Mouse (Mus musculus) midbrain, embryonic 15.5 days (tissue): ENCODE data around the gene Lyzl4. TPM values are rescaled to one million over a fixed set of nuclear protein-coding genes. Genes with fewer than 3 reads are reported as not detected.

Source experiments
- ATAC-seq: fragments of 200-750 bp; cut with Nextera tagmentation; replicated peaks from 2 replicates; pipeline ENCODE4 v1.8.0; 2017; ENCODE audit warnings: moderate TSS enrichment
- H3K27ac ChIP-seq: fragments of 300-500 bp; sonication (generic); 2 replicates; pipeline ENCODE4 v1.5.1; 2015; ENCODE audit warnings: mild to moderate bottlenecking, inconsistent platforms
- H3K27me3 ChIP-seq: fragments of 300-500 bp; sonication (generic); replicated peaks from 2 replicates; pipeline ENCODE4 v1.6.1; 2015; ENCODE audit warnings: inconsistent platforms
- H3K36me3 ChIP-seq: fragments of 300-500 bp; sonication (generic); replicated peaks from 2 replicates; pipeline ENCODE4 v1.6.1; 2015; ENCODE audit warnings: inconsistent platforms
- H3K4me1 ChIP-seq: fragments of 300-500 bp; sonication (generic); 2 replicates; pipeline ENCODE4 v1.6.1; 2015; ENCODE audit warnings: inconsistent platforms
- H3K4me2 ChIP-seq: fragments of 300-500 bp; sonication (generic); 2 replicates; pipeline ENCODE4 v1.6.1; 2015; ENCODE audit warnings: inconsistent platforms, mild to moderate bottlenecking, moderate library complexity
- H3K4me3 ChIP-seq: fragments of 300-500 bp; sonication (generic); 2 replicates; pipeline ENCODE4 v1.5.1; 2015; ENCODE audit warnings: mild to moderate bottlenecking, inconsistent platforms
- H3K9ac ChIP-seq: fragments of 300-500 bp; sonication (generic); 2 replicates; pipeline ENCODE4 v1.6.1; 2015; ENCODE audit warnings: mild to moderate bottlenecking, inconsistent platforms
- H3K9me3 ChIP-seq: fragments of 300-500 bp; sonication (generic); 2 replicates; pipeline ENCODE4 v1.6.1; 2016; ENCODE audit warnings: inconsistent platforms
- WGBS: fragments of 180-500 bp; shearing (Covaris S2); methylation state at CpG from one replicate; pipeline ENCODE4 v1.1.7; 2015; ENCODE audit warnings: mixed read lengths; 5-methylcytosine and 5-hydroxymethylcytosine counted together
- polyA plus RNA-seq: library from polyadenylated mRNA; unstranded; fragments of >200 nt; fragmentation: Nextera tagmentation; extraction: Ambion mirVana; gene quantifications from 2 replicates; pipeline ENCODE4 v1.2.1, GENCODE M21; 2015

Gene Lyzl4
- polyA plus RNA-seq: 0.18 and 0.27 TPM in 2 replicates

DNA sequence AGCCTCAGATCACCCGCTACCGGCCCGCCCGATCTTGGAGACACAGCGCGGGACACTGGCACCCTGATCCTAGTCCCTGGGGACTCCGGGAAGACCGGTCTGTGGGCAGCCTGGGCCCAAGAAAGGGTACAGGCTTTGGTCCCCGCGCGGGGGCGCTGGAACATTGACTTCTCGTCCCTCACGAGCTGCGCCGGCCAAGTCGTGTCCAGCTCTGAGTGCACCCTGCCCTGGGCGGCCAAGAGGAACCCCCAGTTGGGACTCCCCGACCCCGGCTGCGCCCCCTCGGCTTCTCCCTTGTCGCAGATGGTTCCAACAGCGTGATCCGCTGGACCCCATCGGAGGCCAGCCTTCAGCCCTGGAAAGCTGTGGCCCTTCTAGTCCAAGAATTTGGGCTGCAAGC lies at the start of gene Lyzl4:
Gene Lyzl4, minus strand, starts transcription at position 96 of the 400 bp plus-strand sequence.
- H3K9me3 ChIP-seq: no peaks in the 10 kb centered on the region
- peaks cover 20% of the 10 kb centered on the region for H3K4me1 ChIP-seq
- H3K27ac ChIP-seq: no peak within 1 kb of the TSS
- peak within 1 kb of the TSS; percentile 50 for H3K4me3 ChIP-seq
- under 1% methylated on average over 26 of the region's 26 CpGs for WGBS
- peak within 1 kb of the TSS; percentile 49 for H3K9ac ChIP-seq
- ATAC-seq: peak; percentile 65
- peak within 1 kb of the TSS; percentile 92 for H3K4me2 ChIP-seq
- no peaks in the 10 kb centered on the region for H3K36me3 ChIP-seq
- peaks cover 48% of the 10 kb centered on the region for H3K27me3 ChIP-seq

GRCm38 (mm10) chr9:121690734-121691133 lies 48.8 kb upstream of the Lyzl4 start:
- peak; percentile 57 for ATAC-seq
- Histone ChIP-seq H3K9ac (no peak overlapping the region), H3K27me3 (no peaks in the 10 kb centered on the region), H3K36me3 (peaks cover 14% of the 10 kb centered on the region), H3K4me2 (peak overlapping the region; percentile 45), H3K4me1 (peaks cover 26% of the 10 kb centered on the region), H3K4me3 (no peak overlapping the region), H3K27ac (peak overlapping the region; percentile 86), H3K9me3 (no peaks in the 10 kb centered on the region)
- 59% methylated on average over 7 of the region's 7 CpGs for WGBS

DNA sequence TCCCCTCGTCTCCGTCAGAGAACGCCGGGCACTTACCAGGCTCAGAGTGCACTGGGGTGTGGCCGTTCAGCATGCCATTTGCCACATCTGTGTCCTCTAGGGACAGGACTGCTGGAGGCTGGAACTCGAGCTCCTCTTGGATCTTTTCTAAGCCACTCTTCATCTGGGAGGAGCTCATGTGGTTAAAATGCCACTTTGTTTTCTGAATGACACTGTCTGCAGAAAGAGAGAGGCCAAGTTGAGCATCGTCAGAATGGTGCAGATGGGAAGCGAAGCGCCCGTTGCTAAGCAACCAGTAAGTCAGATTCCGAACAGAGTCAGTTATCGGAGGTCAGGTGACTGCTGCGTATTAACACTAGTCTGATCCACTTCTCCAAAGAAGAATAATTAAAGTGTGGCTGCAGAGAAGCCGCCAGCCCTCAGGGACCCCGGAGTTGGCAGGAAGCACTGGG lies 48.3 kb upstream of the Lyzl4 start:
- ATAC-seq: peak; percentile 93
- 24% methylated on average over 15 of the region's 15 CpGs for whole genome bisulfite sequencing
- Histone ChIP-seq H3K36me3 (peaks cover 16% of the 10 kb centered on the region), H3K4me1 (peaks cover 26% of the 10 kb centered on the region), H3K27me3 (no peaks in the 10 kb centered on the region), H3K9ac (no peak overlapping the region), H3K27ac (peak overlapping the region; percentile 86), H3K9me3 (no peaks in the 10 kb centered on the region), H3K4me2 (peak overlapping the region; percentile 45), H3K4me3 (peak overlapping the region; percentile 24)

GRCm38 (mm10) chr9:121684702-121685101 lies 42.8 kb upstream of the Lyzl4 start:
- Histone ChIP-seq H3K4me1 (peaks cover 7% of the 10 kb centered on the region), H3K27me3 (no peaks in the 10 kb centered on the region), H3K9ac (no peak overlapping the region), H3K36me3 (peaks cover 36% of the 10 kb centered on the region), H3K9me3 (no peaks in the 10 kb centered on the region), H3K4me3 (no peak overlapping the region), H3K4me2 (no peak overlapping the region), H3K27ac (no peak overlapping the region)
- no peak for ATAC-seq
- 80% methylated on average over 7 of the region's 7 CpGs for WGBS

DNA sequence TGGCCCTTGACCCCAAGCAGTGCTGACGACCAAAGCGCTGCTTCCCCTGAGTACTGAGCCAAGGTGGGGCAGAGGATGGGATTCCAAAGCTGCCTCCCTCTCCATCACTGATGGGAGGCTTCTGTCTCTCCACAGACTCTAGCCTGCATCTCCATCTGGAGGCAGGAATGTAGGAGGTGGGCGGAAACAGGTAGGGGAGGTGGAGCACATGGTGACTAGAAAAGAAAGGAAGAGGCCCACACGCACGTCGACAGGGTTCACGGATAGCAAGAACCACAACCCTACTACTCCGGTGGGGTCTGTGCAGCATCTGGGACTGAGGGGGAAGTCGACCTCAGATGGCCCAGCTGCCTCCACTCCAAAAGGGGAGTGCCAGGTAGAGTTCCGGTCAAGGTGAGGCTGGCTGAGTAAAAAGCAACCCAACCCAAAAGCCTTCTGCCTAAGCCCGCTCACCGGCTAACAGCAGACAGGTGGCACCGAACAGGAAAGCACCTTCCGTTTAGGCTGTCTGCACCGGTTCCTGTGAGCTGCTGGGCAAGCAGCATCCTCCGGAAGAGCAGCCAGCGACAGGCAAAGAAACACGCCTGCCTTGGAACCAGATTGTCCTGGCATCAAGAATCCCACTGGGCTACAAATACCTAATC lies 40.3 kb upstream of the Lyzl4 start:
- H3K4me1 ChIP-seq: no peaks in the 10 kb centered on the region
- 78% methylated on average over 18 of the region's 18 CpGs for WGBS
- H3K4me2 ChIP-seq: no peak overlapping the region
- H3K27me3 ChIP-seq: no peaks in the 10 kb centered on the region
- H3K27ac ChIP-seq: no peak overlapping the region
- H3K9me3 ChIP-seq: no peaks in the 10 kb centered on the region
- no peak overlapping the region for H3K4me3 ChIP-seq
- peaks cover 31% of the 10 kb centered on the region for H3K36me3 ChIP-seq
- no peak overlapping the region for H3K9ac ChIP-seq
- no peak for ATAC-seq

DNA sequence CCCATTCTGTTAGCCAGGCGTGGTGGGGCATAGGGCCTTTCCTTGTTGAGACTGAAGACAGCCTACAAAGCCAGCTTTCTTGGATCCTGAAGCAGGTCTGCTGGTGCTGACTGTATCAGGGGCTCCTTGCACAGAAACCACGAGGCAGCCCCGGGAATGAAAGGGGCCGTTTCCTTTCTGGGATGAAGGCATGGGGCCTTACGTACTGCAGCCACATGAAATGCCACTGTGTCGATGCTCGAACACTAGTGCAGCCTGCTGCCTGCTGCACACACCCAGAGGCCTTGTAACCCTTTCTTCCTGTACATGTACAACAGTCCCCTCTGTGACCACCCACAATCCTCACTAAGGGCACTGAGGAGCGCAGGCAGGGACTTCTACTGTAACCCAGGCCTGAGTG lies 39.3 kb upstream of the Lyzl4 start:
- H3K36me3 ChIP-seq: peaks cover 29% of the 10 kb centered on the region
- no peak overlapping the region for H3K9ac ChIP-seq
- no peak for ATAC-seq
- H3K4me2 ChIP-seq: no peak overlapping the region
- H3K27ac ChIP-seq: no peak overlapping the region
- no peaks in the 10 kb centered on the region for H3K27me3 ChIP-seq
- WGBS: 81% methylated on average over 8 of the region's 8 CpGs
- H3K9me3 ChIP-seq: no peaks in the 10 kb centered on the region
- H3K4me1 ChIP-seq: no peaks in the 10 kb centered on the region
- no peak overlapping the region for H3K4me3 ChIP-seq

- WGBS: 23% methylated on average over 6 of the region's 6 CpGs
- Histone ChIP-seq H3K27ac (no peak overlapping the region), H3K4me2 (no peak overlapping the region), H3K9ac (no peak overlapping the region), H3K36me3 (peaks cover 20% of the 10 kb centered on the region), H3K9me3 (no peaks in the 10 kb centered on the region), H3K4me1 (no peaks in the 10 kb centered on the region), H3K4me3 (no peak overlapping the region), H3K27me3 (no peaks in the 10 kb centered on the region)
- peak; percentile 73 for ATAC-seq
Observed at GRCm38 (mm10) chr9:121679549-121679948, 37.7 kb upstream of the Lyzl4 start.

GRCm38 (mm10) chr9:121677476-121677875 lies 35.6 kb upstream of the Lyzl4 start:
- H3K9ac ChIP-seq: no peak overlapping the region
- H3K4me3 ChIP-seq: no peak overlapping the region
- no peaks in the 10 kb centered on the region for H3K4me1 ChIP-seq
- no peaks in the 10 kb centered on the region for H3K9me3 ChIP-seq
- H3K27me3 ChIP-seq: no peaks in the 10 kb centered on the region
- peaks cover 11% of the 10 kb centered on the region for H3K36me3 ChIP-seq
- ATAC-seq: no peak
- no peak overlapping the region for H3K27ac ChIP-seq
- H3K4me2 ChIP-seq: no peak overlapping the region
- 80% methylated on average over 8 of the region's 8 CpGs for WGBS

DNA sequence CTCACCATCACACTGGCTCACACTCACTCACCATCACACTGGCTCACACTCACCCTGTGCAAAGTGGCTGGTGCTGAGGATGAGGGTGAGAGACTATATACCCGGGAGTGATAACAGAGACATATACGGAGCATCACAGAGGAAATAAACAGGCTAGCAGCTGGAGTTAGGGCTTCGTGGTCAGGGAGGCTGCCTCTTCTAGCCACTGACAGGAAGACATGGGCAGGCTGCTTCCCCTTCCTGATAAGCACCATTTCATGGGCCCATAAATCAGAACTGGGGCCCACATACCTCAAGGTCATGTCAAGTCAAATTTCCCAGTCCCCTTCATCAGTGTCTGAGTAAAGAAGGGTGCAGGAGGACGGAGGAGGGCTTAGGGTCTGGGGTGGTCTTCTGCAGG lies 35.2 kb upstream of the Lyzl4 start:
- Histone ChIP-seq H3K4me3 (no peak overlapping the region), H3K9me3 (no peaks in the 10 kb centered on the region), H3K27me3 (no peaks in the 10 kb centered on the region), H3K9ac (no peak overlapping the region), H3K27ac (no peak overlapping the region), H3K36me3 (0 out of 2 replicates have a peak, but pooled peaks cover 8% of the 10 kb centered on the region), H3K4me2 (no peak overlapping the region), H3K4me1 (no peaks in the 10 kb centered on the region)
- WGBS: 86% methylated on average over 4 of the region's 4 CpGs
- no peak for ATAC-seq

- H3K27me3 ChIP-seq: 0 out of 2 replicates have a peak, but pooled peaks cover 1% of the 10 kb centered on the region
- H3K9me3 ChIP-seq: no peaks in the 10 kb centered on the region
- no peak for ATAC-seq
- no peaks in the 10 kb centered on the region for H3K36me3 ChIP-seq
- 94% methylated on average over 2 of the region's 2 CpGs for WGBS
- no peaks in the 10 kb centered on the region for H3K4me1 ChIP-seq
- no peak overlapping the region for H3K4me2 ChIP-seq
- no peak overlapping the region for H3K4me3 ChIP-seq
- H3K9ac ChIP-seq: no peak overlapping the region
- no peak overlapping the region for H3K27ac ChIP-seq
Observed at GRCm38 (mm10) chr9:121675556-121675955, 33.7 kb upstream of the Lyzl4 start.

GRCm38 (mm10) chr9:121675011-121675410 lies 33.1 kb upstream of the Lyzl4 start:
- no peak overlapping the region for H3K4me3 ChIP-seq
- H3K27me3 ChIP-seq: 0 out of 2 replicates have a peak, but pooled peaks cover 6% of the 10 kb centered on the region
- no peaks in the 10 kb centered on the region for H3K9me3 ChIP-seq
- WGBS: 86% methylated on average over 9 of the region's 9 CpGs
- ATAC-seq: no peak
- no peak overlapping the region for H3K27ac ChIP-seq
- H3K4me2 ChIP-seq: no peak overlapping the region
- H3K4me1 ChIP-seq: peaks cover 1% of the 10 kb centered on the region; the same call in 1 of the 2 replicates
- no peak overlapping the region for H3K9ac ChIP-seq
- H3K36me3 ChIP-seq: no peaks in the 10 kb centered on the region

DNA sequence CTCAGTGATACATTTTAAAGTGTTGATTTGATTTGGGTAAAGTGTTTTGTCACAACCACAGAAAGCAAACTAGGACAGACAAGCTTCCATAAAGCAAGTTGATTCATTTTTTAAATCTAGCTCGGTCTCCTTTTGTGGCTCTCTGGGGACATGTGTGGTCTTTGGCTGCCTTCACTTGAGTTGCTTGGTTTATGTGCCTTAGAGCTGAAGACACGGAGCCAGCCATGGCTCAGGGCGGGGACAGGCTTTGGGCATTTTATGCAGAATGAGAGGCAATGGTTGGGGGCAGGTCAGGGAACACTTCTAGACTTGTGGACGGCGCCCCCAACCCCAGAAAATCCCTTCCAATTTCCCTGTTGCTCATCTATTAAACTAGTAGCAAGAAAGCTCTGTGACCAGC lies 31.8 kb upstream of the Lyzl4 start:
- Histone ChIP-seq H3K4me3 (no peak overlapping the region), H3K4me2 (no peak overlapping the region), H3K27ac (no peak overlapping the region), H3K27me3 (0 out of 2 replicates have a peak, but pooled peaks cover 6% of the 10 kb centered on the region), H3K36me3 (no peaks in the 10 kb centered on the region), H3K9me3 (no peaks in the 10 kb centered on the region), H3K4me1 (peaks cover 11% of the 10 kb centered on the region), H3K9ac (no peak overlapping the region)
- ATAC-seq: no peak
- WGBS: 89% methylated on average over 5 of the region's 5 CpGs

DNA sequence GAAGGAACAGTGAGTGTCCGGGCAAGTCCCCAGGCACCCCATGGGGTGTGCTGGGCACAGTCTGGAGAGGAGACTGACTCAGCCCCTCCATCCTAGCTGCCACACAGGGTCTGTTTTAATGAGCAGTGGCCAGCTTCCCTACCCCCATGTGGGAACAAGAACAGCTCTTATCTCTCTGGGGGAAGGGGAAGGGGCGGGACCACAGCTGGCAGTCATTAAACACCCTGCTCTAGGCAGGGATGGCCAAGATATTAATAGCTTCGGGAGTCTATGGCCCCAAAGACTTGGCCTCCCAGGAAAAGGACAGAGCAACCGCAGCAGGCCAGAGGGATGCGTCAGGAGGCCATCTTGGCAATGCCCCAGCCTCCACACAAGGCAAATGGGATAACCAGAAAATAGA lies 30.4 kb upstream of the Lyzl4 start:
- H3K4me3 ChIP-seq: no peak overlapping the region
- H3K9me3 ChIP-seq: no peaks in the 10 kb centered on the region
- peaks cover 11% of the 10 kb centered on the region for H3K4me1 ChIP-seq
- 71% methylated on average over 5 of the region's 5 CpGs for WGBS
- no peaks in the 10 kb centered on the region for H3K36me3 ChIP-seq
- ATAC-seq: no peak
- no peak overlapping the region for H3K27ac ChIP-seq
- 0 out of 2 replicates have a peak, but pooled peaks cover 6% of the 10 kb centered on the region for H3K27me3 ChIP-seq
- H3K9ac ChIP-seq: no peak overlapping the region
- H3K4me2 ChIP-seq: no peak overlapping the region
